Mouse (Mus musculus): Measurements from ENCODE around the gene Nsmce1. TPM values are rescaled to one million over a fixed set of nuclear protein-coding genes. Genes with fewer than 3 reads are reported as not detected.

Nsmce1 gene
- polyA plus RNA-seq, 1 experiment from 2014 or later = 103 TPM

DNA sequence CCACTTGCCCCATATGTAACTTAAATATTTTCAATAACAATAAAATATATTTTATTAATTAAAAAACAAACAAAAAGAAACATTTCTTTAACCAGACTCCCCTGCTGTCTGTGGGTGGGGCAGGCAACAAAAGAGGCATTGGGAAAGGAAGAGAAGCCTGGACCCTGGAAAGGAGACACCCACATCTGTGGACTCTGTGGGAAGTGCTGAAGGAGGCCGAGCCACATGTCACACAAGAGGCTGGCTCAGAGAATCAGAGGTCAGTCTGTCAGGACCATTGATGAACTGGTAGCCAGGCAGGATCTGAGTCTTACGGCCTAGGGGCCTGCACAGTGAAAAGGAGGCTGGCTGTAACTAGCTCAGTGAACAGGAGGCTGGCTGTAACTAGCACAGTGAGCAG lies 29.2 kb downstream of the Nsmce1 start:
- peaks cover 11% of the 10 kb centered on the region for H3K36me3 ChIP-seq (ENCODE audit: control insufficient read depth, insufficient read depth, low read length)
- no peak overlapping the region for H3K4me2 ChIP-seq (ENCODE audit: low read depth, low read length)
- ATAC-seq (ENCODE audit: insufficient read depth, low FRiP score) = no peak
- no peaks in the 10 kb centered on the region for H3K9me3 ChIP-seq (replicated peaks; ENCODE audit: control insufficient read depth, low read length)
- no peaks in the 10 kb centered on the region for H3K27me3 ChIP-seq (ENCODE audit: control insufficient read depth, insufficient read depth, low read length)
- H3K4me3 ChIP-seq (replicated peaks; ENCODE audit: low read length) = no peak overlapping the region
- no peak overlapping the region for H3K27ac ChIP-seq (ENCODE audit: low read length)
- no peak overlapping the region for H3K9ac ChIP-seq (ENCODE audit: low read length)
- WGBS = 67% methylated on average over 2 of the region's 2 CpGs
- H3K4me1 ChIP-seq (ENCODE audit: control insufficient read depth, insufficient read depth, low read length) = no peaks in the 10 kb centered on the region

- Histone ChIP-seq H3K4me2 (ENCODE audit: low read depth, low read length) (no peak overlapping the region), H3K9me3 (replicated peaks; ENCODE audit: control insufficient read depth, low read length) (no peaks in the 10 kb centered on the region), H3K9ac (ENCODE audit: low read length) (no peak overlapping the region), H3K4me1 (ENCODE audit: control insufficient read depth, insufficient read depth, low read length) (no peaks in the 10 kb centered on the region), H3K36me3 (ENCODE audit: control insufficient read depth, insufficient read depth, low read length) (no peaks in the 10 kb centered on the region), H3K27me3 (ENCODE audit: control insufficient read depth, insufficient read depth, low read length) (no peaks in the 10 kb centered on the region), H3K27ac (ENCODE audit: low read length) (no peak overlapping the region), H3K4me3 (replicated peaks; ENCODE audit: low read length) (no peak overlapping the region)
- WGBS = 98% methylated on average over 4 of the region's 4 CpGs
- no peak for ATAC-seq (ENCODE audit: insufficient read depth, low FRiP score)
These were observed 37.7 kb downstream of the Nsmce1 start for GRCm38 (mm10) chr7:125453671-125454070.

DNA sequence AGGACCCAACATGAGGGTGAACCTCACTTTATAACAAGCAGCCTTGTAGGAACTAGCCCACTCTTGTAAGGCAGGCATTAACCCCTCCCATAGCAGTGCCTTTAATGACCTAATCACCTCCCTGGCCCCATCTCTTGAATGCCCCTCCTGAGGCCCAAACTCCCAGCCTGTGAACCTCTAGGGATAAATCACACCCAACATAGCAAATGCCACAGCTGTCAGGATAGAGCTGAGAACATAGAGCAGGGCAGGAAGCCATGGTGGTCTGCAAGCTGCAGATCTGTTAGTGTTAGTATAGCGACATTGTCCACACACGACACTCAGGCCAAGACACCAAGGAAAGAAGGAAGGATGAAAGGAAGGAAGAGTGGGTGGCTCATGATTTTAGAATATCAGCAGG lies 40.3 kb downstream of the Nsmce1 start:
- Histone ChIP-seq H3K4me2 (ENCODE audit: low read depth, low read length) (no peak overlapping the region), H3K4me3 (replicated peaks; ENCODE audit: low read length) (no peak overlapping the region), H3K9ac (ENCODE audit: low read length) (no peak overlapping the region), H3K36me3 (ENCODE audit: control insufficient read depth, insufficient read depth, low read length) (no peaks in the 10 kb centered on the region), H3K27me3 (ENCODE audit: control insufficient read depth, insufficient read depth, low read length) (no peaks in the 10 kb centered on the region), H3K9me3 (replicated peaks; ENCODE audit: control insufficient read depth, low read length) (no peaks in the 10 kb centered on the region), H3K4me1 (ENCODE audit: control insufficient read depth, insufficient read depth, low read length) (no peaks in the 10 kb centered on the region), H3K27ac (ENCODE audit: low read length) (no peak overlapping the region)
- no peak for ATAC-seq (ENCODE audit: insufficient read depth, low FRiP score)
- 59% methylated on average over 2 of the region's 2 CpGs for WGBS

- 88% methylated on average over 1 of the region's 1 CpGs for WGBS
- no peak overlapping the region for H3K27ac ChIP-seq (ENCODE audit: low read length)
- no peak overlapping the region for H3K4me2 ChIP-seq (ENCODE audit: low read depth, low read length)
- ATAC-seq (ENCODE audit: insufficient read depth, low FRiP score) = no peak
- no peak overlapping the region for H3K4me3 ChIP-seq (replicated peaks; ENCODE audit: low read length)
- no peaks in the 10 kb centered on the region for H3K9me3 ChIP-seq (replicated peaks; ENCODE audit: control insufficient read depth, low read length)
- H3K27me3 ChIP-seq (ENCODE audit: control insufficient read depth, insufficient read depth, low read length) = no peaks in the 10 kb centered on the region
- no peak overlapping the region for H3K9ac ChIP-seq (ENCODE audit: low read length)
- peaks cover under 1% of the 10 kb centered on the region; the same call in 1 of the 2 replicates for H3K4me1 ChIP-seq (ENCODE audit: control insufficient read depth, insufficient read depth, low read length)
- no peaks in the 10 kb centered on the region for H3K36me3 ChIP-seq (ENCODE audit: control insufficient read depth, insufficient read depth, low read length)
These were observed 40.7 kb downstream of the Nsmce1 start for GRCm38 (mm10) chr7:125450678-125451077.

- WGBS = 1% methylated on average over 61 of the region's 61 CpGs
- H3K36me3 ChIP-seq (ENCODE audit: control insufficient read depth, insufficient read depth, low read length) = no peaks in the 10 kb centered on the region
- H3K9ac ChIP-seq (ENCODE audit: low read length) = peak within 1 kb of the TSS; percentile 88
- peak within 1 kb of the TSS; percentile 93 for H3K4me2 ChIP-seq (ENCODE audit: low read depth, low read length)
- peak; percentile 95 for ATAC-seq (ENCODE audit: insufficient read depth, low FRiP score)
- H3K4me3 ChIP-seq (replicated peaks; ENCODE audit: low read length) = peak within 1 kb of the TSS; percentile 69
- H3K9me3 ChIP-seq (replicated peaks; ENCODE audit: control insufficient read depth, low read length) = no peaks in the 10 kb centered on the region
- no peaks in the 10 kb centered on the region for H3K27me3 ChIP-seq (ENCODE audit: control insufficient read depth, insufficient read depth, low read length)
- peaks cover 15% of the 10 kb centered on the region for H3K4me1 ChIP-seq (ENCODE audit: control insufficient read depth, insufficient read depth, low read length)
- peak within 1 kb of the TSS; percentile 98 for H3K27ac ChIP-seq (ENCODE audit: low read length)
These were observed 46.7 kb downstream of the Nsmce1 start, which contains the start of gene Kdm8 for GRCm38 (mm10) chr7:125444464-125445401. TSS of gene Kdm8 (plus strand) at chr7:125444676.

DNA sequence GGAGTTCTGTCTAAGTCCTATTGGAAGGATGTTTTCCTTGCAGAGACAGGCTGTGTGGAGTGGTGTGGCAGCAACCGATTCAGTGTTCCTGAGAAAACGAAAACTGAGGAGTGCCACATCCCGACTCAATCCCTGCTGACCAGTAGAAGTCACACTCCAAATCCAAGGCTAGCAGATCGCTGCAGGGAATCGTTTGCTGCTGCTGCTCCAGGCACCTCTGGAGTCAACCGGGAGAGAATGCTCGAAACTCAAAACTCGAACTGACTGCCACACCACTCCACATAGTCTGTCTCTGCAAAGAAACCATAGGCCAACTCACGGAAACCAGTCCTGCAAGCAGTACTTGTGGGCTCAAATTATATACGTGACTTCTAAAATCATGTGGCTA lies 47.3 kb downstream of the Nsmce1 start:
- ATAC-seq (ENCODE audit: insufficient read depth, low FRiP score) = peak; percentile 11; the same call in 1 of the 2 replicates
- Histone ChIP-seq H3K4me3 (replicated peaks; ENCODE audit: low read length) (peak overlapping the region; percentile 69), H3K36me3 (ENCODE audit: control insufficient read depth, insufficient read depth, low read length) (no peaks in the 10 kb centered on the region), H3K9ac (ENCODE audit: low read length) (peak overlapping the region; percentile 88), H3K27ac (ENCODE audit: low read length) (peak overlapping the region; percentile 98), H3K4me1 (ENCODE audit: control insufficient read depth, insufficient read depth, low read length) (peaks cover 15% of the 10 kb centered on the region), H3K4me2 (ENCODE audit: low read depth, low read length) (peak overlapping the region; percentile 93), H3K9me3 (replicated peaks; ENCODE audit: control insufficient read depth, low read length) (0 out of 2 replicates have a peak, but pooled peaks cover 2% of the 10 kb centered on the region), H3K27me3 (ENCODE audit: control insufficient read depth, insufficient read depth, low read length) (no peaks in the 10 kb centered on the region)
- WGBS = 16% methylated on average over 10 of the region's 10 CpGs

DNA sequence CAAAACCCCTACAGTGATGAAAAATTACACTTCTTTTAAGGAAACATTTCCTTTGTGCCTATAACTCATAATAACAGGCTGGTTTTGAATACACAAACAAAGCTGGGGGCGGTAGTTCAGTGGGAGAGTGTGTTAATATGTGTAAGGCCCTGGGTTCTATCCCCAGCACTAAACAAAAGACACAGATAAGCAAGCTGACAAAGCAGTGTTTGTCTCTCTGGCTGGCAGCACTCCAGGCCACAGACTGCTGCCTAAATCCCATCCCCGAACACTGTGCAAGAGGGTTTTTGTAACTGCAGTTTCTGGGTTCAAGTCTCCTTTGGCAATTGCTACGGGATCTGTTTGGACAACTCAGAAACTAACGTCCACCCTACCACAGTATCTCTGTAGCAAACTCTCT lies 49.1 kb downstream of the Nsmce1 start:
- Histone ChIP-seq H3K9me3 (replicated peaks; ENCODE audit: control insufficient read depth, low read length) (0 out of 2 replicates have a peak, but pooled peaks cover 3% of the 10 kb centered on the region), H3K4me3 (replicated peaks; ENCODE audit: low read length) (no peak overlapping the region), H3K36me3 (ENCODE audit: control insufficient read depth, insufficient read depth, low read length) (no peaks in the 10 kb centered on the region), H3K4me1 (ENCODE audit: control insufficient read depth, insufficient read depth, low read length) (peaks cover 15% of the 10 kb centered on the region), H3K27me3 (ENCODE audit: control insufficient read depth, insufficient read depth, low read length) (no peaks in the 10 kb centered on the region), H3K9ac (ENCODE audit: low read length) (no peak overlapping the region), H3K27ac (ENCODE audit: low read length) (no peak overlapping the region), H3K4me2 (ENCODE audit: low read depth, low read length) (no peak overlapping the region)
- no peak for ATAC-seq (ENCODE audit: insufficient read depth, low FRiP score)
- WGBS = 60% methylated on average over 4 of the region's 4 CpGs

DNA sequence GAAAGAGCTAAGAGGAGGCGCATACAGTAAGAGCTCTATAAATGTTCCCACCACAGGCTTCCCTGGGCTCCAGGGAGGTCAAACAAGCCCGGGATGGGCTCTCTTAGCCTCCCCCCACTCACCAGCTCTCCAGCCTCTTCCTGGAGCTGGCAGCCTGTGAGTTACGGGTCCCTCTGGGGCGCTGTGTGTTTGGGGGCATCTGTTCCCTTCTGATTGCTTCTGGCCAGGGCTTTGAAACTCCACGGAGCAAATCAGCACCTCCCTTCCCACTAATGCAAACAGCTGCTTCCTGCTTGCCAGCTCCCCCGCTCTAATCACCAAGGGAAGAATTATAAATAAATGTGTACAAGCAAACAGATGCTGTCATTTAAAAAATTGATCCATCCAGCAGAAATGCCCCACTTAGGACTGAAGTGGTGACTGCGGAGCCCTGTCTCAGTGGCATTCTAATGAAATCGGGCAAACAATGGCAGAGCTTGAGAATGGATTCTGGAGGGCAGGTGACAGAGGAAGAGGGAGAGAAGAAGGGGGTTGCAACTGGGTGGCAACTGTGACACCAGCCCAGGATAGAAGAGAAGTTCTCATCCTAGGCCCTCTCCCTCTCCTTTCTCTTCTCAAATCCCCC lies 56.6 kb downstream of the Nsmce1 start:
- 0 out of 2 replicates have a peak, but pooled peaks have one; percentile 21 for ATAC-seq (ENCODE audit: insufficient read depth, low FRiP score)
- WGBS = 30% methylated on average over 8 of the region's 8 CpGs
- H3K9ac ChIP-seq (ENCODE audit: low read length) = peak overlapping the region; percentile 24; the same call in 1 of the 2 replicates

GRCm38 (mm10) chr7:125433874-125434273 lies 57.5 kb downstream of the Nsmce1 start:
- no peaks in the 10 kb centered on the region for H3K4me1 ChIP-seq (ENCODE audit: control insufficient read depth, insufficient read depth, low read length)
- H3K36me3 ChIP-seq (ENCODE audit: control insufficient read depth, insufficient read depth, low read length) = no peaks in the 10 kb centered on the region
- H3K27ac ChIP-seq (ENCODE audit: low read length) = no peak overlapping the region
- no peak for ATAC-seq (ENCODE audit: insufficient read depth, low FRiP score)
- H3K4me2 ChIP-seq (ENCODE audit: low read depth, low read length) = no peak overlapping the region
- no peak overlapping the region for H3K4me3 ChIP-seq (replicated peaks; ENCODE audit: low read length)
- no peaks in the 10 kb centered on the region; the same call in 1 of the 2 replicates for H3K9me3 ChIP-seq (replicated peaks; ENCODE audit: control insufficient read depth, low read length)
- H3K27me3 ChIP-seq (ENCODE audit: control insufficient read depth, insufficient read depth, low read length) = no peaks in the 10 kb centered on the region
- WGBS = 77% methylated on average over 3 of the region's 3 CpGs
- no peak overlapping the region for H3K9ac ChIP-seq (ENCODE audit: low read length)

More for the DNA sequence above, 56.6 kb downstream of the Nsmce1 start:
- Histone ChIP-seq H3K36me3 (ENCODE audit: control insufficient read depth, insufficient read depth, low read length) (no peaks in the 10 kb centered on the region), H3K4me3 (replicated peaks; ENCODE audit: low read length) (no peak overlapping the region), H3K9me3 (replicated peaks; ENCODE audit: control insufficient read depth, low read length) (peaks cover 3% of the 10 kb centered on the region; the same call in 1 of the 2 replicates), H3K27ac (ENCODE audit: low read length) (no peak overlapping the region; the same call in 1 of the 2 replicates), H3K4me2 (ENCODE audit: low read depth, low read length) (no peak overlapping the region), H3K4me1 (ENCODE audit: control insufficient read depth, insufficient read depth, low read length) (no peaks in the 10 kb centered on the region), H3K27me3 (ENCODE audit: control insufficient read depth, insufficient read depth, low read length) (no peaks in the 10 kb centered on the region)
